Mouse (Mus musculus) myocyte (in vitro differentiated cells): ENCODE measurements at regions not wholly inside any gene's neighbourhood (a gene's known extent, or its start where the extent isn't known, plus 50 kb on each side); places are given as distances from the start of the nearest gene placed in this dataset.

Experiments used
- E2F4 ChIP-seq: IDR thresholded peaks from one replicate; pipeline ENCODE4 v1.6.1; 2011; ENCODE audit warnings: mild to moderate bottlenecking, control low read depth, moderate library complexity; ENCODE audit not compliant: insufficient read depth
- MAX ChIP-seq: IDR thresholded peaks from one replicate; pipeline ENCODE4 v1.6.1; 2011; ENCODE audit warnings: low read depth, mild to moderate bottlenecking, control low read depth
- POLR2A ChIP-seq: IDR thresholded peaks from one replicate; pipeline ENCODE4 v1.6.1; 2011; ENCODE audit warnings: low read depth, mild to moderate bottlenecking, control low read depth, moderate library complexity; ENCODE audit not compliant: insufficient read length
- POLR2AphosphoS2 ChIP-seq: IDR thresholded peaks from one replicate; pipeline ENCODE4 v1.6.1; 2011; ENCODE audit warnings: low read depth, control low read depth; ENCODE audit not compliant: insufficient read length
- TCF12 ChIP-seq: IDR thresholded peaks from one replicate; pipeline ENCODE4 v1.6.1; 2011; ENCODE audit warnings: mild to moderate bottlenecking, control low read depth; ENCODE audit not compliant: poor library complexity, insufficient read depth, severe bottlenecking
- USF1 ChIP-seq: IDR thresholded peaks from one replicate; pipeline ENCODE4 v1.6.1; 2011; ENCODE audit warnings: low read depth, mild to moderate bottlenecking, control low read depth, moderate library complexity

DNA sequence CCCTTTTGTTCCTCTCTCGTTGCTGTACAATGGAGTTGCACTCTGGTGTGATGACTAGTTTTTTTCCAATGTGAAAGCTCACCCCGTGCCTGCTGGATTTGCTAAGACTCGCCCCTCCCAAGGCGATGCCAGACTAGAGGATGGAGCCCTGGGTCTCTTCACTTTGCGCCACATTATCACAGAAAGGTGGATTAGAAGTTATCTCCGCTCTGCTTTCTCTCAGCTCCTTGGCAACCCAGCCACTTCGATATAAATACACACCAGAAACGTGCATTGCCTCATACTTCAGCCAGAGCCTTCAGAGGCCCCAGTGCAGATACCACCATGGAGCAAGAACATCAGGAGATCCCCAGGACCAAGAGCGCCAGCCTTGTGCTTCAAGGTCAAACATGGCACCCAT lies 114.2 kb upstream of the Tbx20 start:
- no peak for TF ChIP-seq POLR2AphosphoS2
- no peak for TF ChIP-seq POLR2A
- TF ChIP-seq E2F4 = no peak
- TF ChIP-seq MAX = no peak
- TF ChIP-seq TCF12 = no peak
- TF ChIP-seq USF1 = no peak
